Mouse (Mus musculus): Measurements from ENCODE around the gene Col23a1. TPM values are rescaled to one million over a fixed set of nuclear protein-coding genes. Genes with fewer than 3 reads are reported as not detected.

The Col23a1 gene
- total RNA-seq, 2 experiments from 2014 or later: not detected

- no peak for ATAC-seq (replicated peaks; ENCODE audit: low FRiP score, low TSS enrichment, poor library complexity, severe bottlenecking)
Observed at GRCm38 (mm10) chr11:51518585-51518984, 228.9 kb downstream of the Col23a1 start.

GRCm38 (mm10) chr11:51521440-51521839 is 231.7 kb downstream of the Col23a1 start:
- no peak for ATAC-seq (replicated peaks; ENCODE audit: low FRiP score, low TSS enrichment, poor library complexity, severe bottlenecking)

GRCm38 (mm10) chr11:51523215-51523614 is 233.5 kb downstream of the Col23a1 start:
- no peak for ATAC-seq (replicated peaks; ENCODE audit: low FRiP score, low TSS enrichment, poor library complexity, severe bottlenecking)

GRCm38 (mm10) chr11:51523625-51524024 is 233.9 kb downstream of the Col23a1 start:
- ATAC-seq (replicated peaks; ENCODE audit: low FRiP score, low TSS enrichment, poor library complexity, severe bottlenecking): no peak

- no peak for ATAC-seq (replicated peaks; ENCODE audit: low FRiP score, low TSS enrichment, poor library complexity, severe bottlenecking)
Observed at GRCm38 (mm10) chr11:51526631-51527161, 237.0 kb downstream of the Col23a1 start.

GRCm38 (mm10) chr11:51533128-51533533 is 243.4 kb downstream of the Col23a1 start:
- ATAC-seq (replicated peaks; ENCODE audit: low FRiP score, low TSS enrichment, poor library complexity, severe bottlenecking): no peak

GRCm38 (mm10) chr11:51534314-51534713 is 244.6 kb downstream of the Col23a1 start:
- no peak for ATAC-seq (replicated peaks; ENCODE audit: low FRiP score, low TSS enrichment, poor library complexity, severe bottlenecking)

- no peak for ATAC-seq (replicated peaks; ENCODE audit: low FRiP score, low TSS enrichment, poor library complexity, severe bottlenecking)
Observed at GRCm38 (mm10) chr11:51538388-51538787, 248.7 kb downstream of the Col23a1 start.

GRCm38 (mm10) chr11:51538919-51539758 is 249.4 kb downstream of the Col23a1 start:
- ATAC-seq (replicated peaks; ENCODE audit: low FRiP score, low TSS enrichment, poor library complexity, severe bottlenecking): peak; percentile 60

GRCm38 (mm10) chr11:51539759-51540282 is 250.1 kb downstream of the Col23a1 start:
- peak; percentile 93 for ATAC-seq (replicated peaks; ENCODE audit: low FRiP score, low TSS enrichment, poor library complexity, severe bottlenecking)

GRCm38 (mm10) chr11:51542424-51542823 is 252.7 kb downstream of the Col23a1 start:
- ATAC-seq (replicated peaks; ENCODE audit: low FRiP score, low TSS enrichment, poor library complexity, severe bottlenecking): no peak

GRCm38 (mm10) chr11:51543487-51544050 is 253.8 kb downstream of the Col23a1 start:
- ATAC-seq (replicated peaks; ENCODE audit: low FRiP score, low TSS enrichment, poor library complexity, severe bottlenecking): no peak

GRCm38 (mm10) chr11:51544413-51544812 is 254.7 kb downstream of the Col23a1 start:
- ATAC-seq (replicated peaks; ENCODE audit: low FRiP score, low TSS enrichment, poor library complexity, severe bottlenecking): peak; percentile 51

GRCm38 (mm10) chr11:51545811-51546210 is 256.1 kb downstream of the Col23a1 start:
- no peak for ATAC-seq (replicated peaks; ENCODE audit: low FRiP score, low TSS enrichment, poor library complexity, severe bottlenecking)

GRCm38 (mm10) chr11:51551253-51551652 is 261.5 kb downstream of the Col23a1 start:
- ATAC-seq (replicated peaks; ENCODE audit: low FRiP score, low TSS enrichment, poor library complexity, severe bottlenecking): no peak

GRCm38 (mm10) chr11:51552091-51552490 is 262.4 kb downstream of the Col23a1 start:
- ATAC-seq (replicated peaks; ENCODE audit: low FRiP score, low TSS enrichment, poor library complexity, severe bottlenecking): no peak

- ATAC-seq (replicated peaks; ENCODE audit: low FRiP score, low TSS enrichment, poor library complexity, severe bottlenecking): no peak
Observed at GRCm38 (mm10) chr11:51554590-51554989, 264.9 kb downstream of the Col23a1 start.

GRCm38 (mm10) chr11:51555066-51555465 is 265.3 kb downstream of the Col23a1 start:
- ATAC-seq (replicated peaks; ENCODE audit: low FRiP score, low TSS enrichment, poor library complexity, severe bottlenecking): no peak

GRCm38 (mm10) chr11:51563276-51563675 is 273.6 kb downstream of the Col23a1 start:
- ATAC-seq (replicated peaks; ENCODE audit: low FRiP score, low TSS enrichment, poor library complexity, severe bottlenecking): no peak

GRCm38 (mm10) chr11:51565062-51565461 is 275.3 kb downstream of the Col23a1 start:
- 0 out of 2 replicates have a peak, but pooled peaks have one; percentile 44 for ATAC-seq (replicated peaks; ENCODE audit: low FRiP score, low TSS enrichment, poor library complexity, severe bottlenecking)
